Mouse (Mus musculus): ENCODE data around the gene Dusp3.

DNA sequence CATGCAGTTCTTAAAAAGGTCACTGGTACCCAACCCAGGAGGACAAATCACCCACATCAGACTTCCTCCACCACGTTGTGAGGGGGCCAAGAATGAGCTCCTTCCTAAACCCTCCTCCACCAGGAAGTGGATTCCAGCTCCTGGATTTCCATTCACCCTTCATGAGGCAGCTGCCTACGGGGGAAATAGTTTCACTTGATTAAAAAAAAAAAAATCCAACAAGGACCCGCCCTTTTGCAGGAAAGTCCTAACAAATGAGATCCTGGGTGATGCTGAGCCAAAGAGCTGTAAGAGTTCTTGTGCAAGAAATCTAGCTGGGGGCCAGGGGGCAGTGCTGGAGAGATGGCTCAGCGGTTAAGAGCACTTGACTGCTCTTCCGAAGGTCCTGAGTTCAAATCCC, 11.4 kb upstream of the Dusp3 start:
- TF ChIP-seq CTCF (IDR thresholded peaks at IDR 0.05; ENCODE audit: borderline replicate concordance, control insufficient read depth, extremely low read depth, insufficient read depth, low read length, poor library complexity) (no peak), POLR2A (IDR thresholded peaks at IDR 0.05; ENCODE audit: control insufficient read depth, extremely low read depth, insufficient read depth, low read length, poor library complexity) (no peak)
